Mouse (Mus musculus): ENCODE results near the gene March9.
"Not testable (repeated sequence)": the region's sequence is repeated elsewhere in the genome, so short reads cannot be mapped to it uniquely, and the experiment has no call there.

Gene March9

GRCm38 (mm10) chr10:127079665-127080391 lies 19.8 kb upstream of the March9 start:
- no peak for DNase-seq (ENCODE audit: low spot score in 2 of 2)

- DNase-seq (ENCODE audit: low spot score in 2 of 2): peak in 1 of 2 experiments; percentile 75
Observed at GRCm38 (mm10) chr10:127078677-127079575, 18.9 kb upstream of the March9 start.

GRCm38 (mm10) chr10:127078001-127078676 lies 18.2 kb upstream of the March9 start:
- peak; percentile 73 to 84 for DNase-seq (ENCODE audit: low spot score in 2 of 2)

- DNase-seq (ENCODE audit: low spot score in 2 of 2): no peak
Observed at GRCm38 (mm10) chr10:127077515-127077914, 17.5 kb upstream of the March9 start.

- DNase-seq (ENCODE audit: low spot score in 2 of 2): no peak
Observed at GRCm38 (mm10) chr10:127076082-127076481, 16.1 kb upstream of the March9 start.

- no peak for DNase-seq (ENCODE audit: low spot score in 2 of 2)
Observed at GRCm38 (mm10) chr10:127075651-127076050, 15.7 kb upstream of the March9 start.

- no peak for DNase-seq (ENCODE audit: low spot score in 2 of 2)
Observed at GRCm38 (mm10) chr10:127075080-127075479, 15.1 kb upstream of the March9 start, which contains the start of gene Agap2. Agap2 (plus strand) TSS chr10:127075284.

- no peak for DNase-seq (ENCODE audit: low spot score in 2 of 2)
Observed at GRCm38 (mm10) chr10:127073981-127074380, 14.0 kb upstream of the March9 start.

- not testable (repeated sequence) for DNase-seq (ENCODE audit: low spot score in 2 of 2)
Observed at GRCm38 (mm10) chr10:127072969-127073368, 13.0 kb upstream of the March9 start.

GRCm38 (mm10) chr10:127072270-127072669 lies 12.3 kb upstream of the March9 start:
- not testable (repeated sequence) for DNase-seq (ENCODE audit: low spot score in 2 of 2)

GRCm38 (mm10) chr10:127071203-127071602 lies 11.2 kb upstream of the March9 start:
- no peak for DNase-seq (ENCODE audit: low spot score in 2 of 2)

GRCm38 (mm10) chr10:127070190-127071121 lies 10.5 kb upstream of the March9 start, which contains the start of gene Tspan31:
Tspan31 (minus strand) TSS chr10:127070264.
- peak; percentile 91 to 96 for DNase-seq (ENCODE audit: low spot score in 2 of 2)

GRCm38 (mm10) chr10:127069281-127070189 lies 9.6 kb upstream of the March9 start:
- DNase-seq (ENCODE audit: low spot score in 2 of 2): no peak

GRCm38 (mm10) chr10:127068360-127069038 lies 8.5 kb upstream of the March9 start:
- DNase-seq (ENCODE audit: low spot score in 2 of 2): no peak

GRCm38 (mm10) chr10:127066519-127067018 lies 6.6 kb upstream of the March9 start:
- DNase-seq (ENCODE audit: low spot score in 2 of 2): no peak

- DNase-seq (ENCODE audit: low spot score in 2 of 2): no peak
Observed at GRCm38 (mm10) chr10:127065981-127066380, 6.0 kb upstream of the March9 start.

GRCm38 (mm10) chr10:127063913-127064870 lies 4.2 kb upstream of the March9 start:
- DNase-seq (ENCODE audit: low spot score in 2 of 2): no peak
